Mouse (Mus musculus) effector memory CD4-positive, alpha-beta T cell, adult 7 months (primary cell): ENCODE results near the gene Sf3b5. TPM values are rescaled to one million over a fixed set of nuclear protein-coding genes. Genes with fewer than 3 reads are reported as not detected.

ENCODE experiments used
- polyA plus RNA-seq: library from polyadenylated mRNA; unstranded; fragments of 100-300 nt; shearing (Covaris generic); gene quantifications from one replicate; pipeline ENCODE4 v1.2.1, GENCODE M21; 2017

The Sf3b5 gene
- polyA plus RNA-seq: 22.4 TPM

DNA sequence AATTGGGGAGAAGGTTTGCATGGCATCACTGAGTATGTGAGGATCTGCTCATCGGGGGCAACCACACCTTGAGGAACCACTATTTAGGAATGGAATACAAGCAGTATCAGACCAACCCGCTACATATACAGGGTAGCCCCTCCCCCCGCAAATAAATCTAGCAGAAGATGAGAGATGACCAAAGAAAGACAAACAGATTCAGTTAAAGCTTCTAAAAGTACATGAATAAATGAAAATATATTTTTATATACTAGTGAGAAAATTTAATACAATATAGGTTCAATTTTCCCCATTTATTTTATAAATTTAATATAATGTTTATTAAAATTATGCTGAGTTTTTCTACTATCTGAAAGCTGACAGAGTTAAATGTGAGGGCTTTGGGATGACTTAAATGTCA is at the start of gene Sf3b5:
Gene Sf3b5, plus strand, starts transcription at position 301 of the 400 bp plus-strand sequence.

DNA sequence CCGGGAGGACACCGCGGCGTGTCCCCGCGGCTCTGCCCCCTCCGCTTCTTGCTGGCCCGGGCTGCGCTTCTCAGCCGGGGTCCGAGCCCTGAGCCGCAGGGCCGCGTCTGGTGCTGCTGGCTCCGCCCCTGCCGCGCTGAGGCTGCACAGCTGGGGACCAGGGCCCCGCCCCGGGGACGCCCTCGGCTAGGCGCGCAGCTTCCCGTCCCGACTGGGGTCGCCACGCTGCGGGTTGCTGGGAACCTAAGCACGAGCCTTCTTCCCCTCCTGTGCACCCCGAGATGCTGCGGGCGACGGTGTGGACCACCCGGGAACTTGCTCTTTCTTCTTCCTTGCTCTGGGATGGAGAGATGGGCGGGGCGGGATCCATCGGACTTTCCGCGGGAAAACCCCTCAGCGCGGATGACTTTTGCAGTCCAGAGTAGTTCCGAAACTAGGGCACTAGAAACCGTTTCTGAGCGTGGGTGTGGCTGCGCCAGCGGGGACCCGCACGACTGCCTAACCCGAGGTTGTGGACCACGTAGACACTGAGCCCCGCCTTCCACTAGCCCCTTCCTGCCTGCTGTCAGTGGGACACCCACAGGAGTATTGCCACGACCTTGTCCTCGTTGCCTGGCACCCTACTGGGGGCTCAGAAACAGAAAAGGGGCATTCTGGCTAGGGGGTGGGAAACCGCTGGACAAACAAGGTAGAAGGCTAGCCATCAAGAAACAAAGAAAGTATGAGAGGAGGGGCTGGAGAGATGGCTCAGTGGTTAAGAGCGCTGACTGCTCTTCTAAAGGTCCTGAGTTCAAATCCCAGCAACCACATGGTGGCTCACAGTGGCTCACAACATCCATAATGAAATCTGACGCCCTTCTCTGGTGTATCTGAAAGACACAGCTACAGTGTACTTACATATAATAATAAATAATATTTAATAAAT is 40.7 kb upstream of the Sf3b5 start, which contains the start of gene Stx11:
Gene Stx11, minus strand, starts transcription at position 148 of the 925 bp plus-strand sequence.

Other genes starting within 250 kb of the Sf3b5 start
- 316 TPM for gene Utrn, start 136.0 kb upstream of the Sf3b5 start, polyA plus RNA-seq
- 101 TPM for gene Stx11, start 41.0 kb upstream of the Sf3b5 start, polyA plus RNA-seq
- gene Plagl1, start 55.2 kb downstream of the Sf3b5 start, polyA plus RNA-seq: 12.9 TPM
- gene Zc2hc1b, start 172.7 kb downstream of the Sf3b5 start, polyA plus RNA-seq: not detected
- 125 TPM for gene Ltv1, start 187.8 kb downstream of the Sf3b5 start, polyA plus RNA-seq